Mouse (Mus musculus) lung, embryonic 15.5 days (tissue): ENCODE results near the gene Agpat1. TPM values are rescaled to one million over a fixed set of nuclear protein-coding genes. Genes with fewer than 3 reads are reported as not detected.

Source experiments
- ATAC-seq: fragments of 200-750 bp; cut with Nextera tagmentation; 2 replicates; pipeline ENCODE4 v1.8.0; 2017; ENCODE audit warnings: moderate number of reproducible peaks, borderline replicate concordance; ENCODE audit not compliant: low FRiP score, low TSS enrichment; ENCODE audit errors: extremely low read depth
- H3K27ac ChIP-seq: fragments of 300-500 bp; sonication (generic); 2 replicates; pipeline ENCODE4 v1.5.1; 2015; ENCODE audit warnings: moderate library complexity, mild to moderate bottlenecking, inconsistent platforms
- H3K27me3 ChIP-seq: fragments of 300-500 bp; sonication (generic); 2 replicates; pipeline ENCODE4 v1.6.1; 2015; ENCODE audit warnings: inconsistent platforms
- H3K36me3 ChIP-seq: fragments of 300-500 bp; sonication (generic); 2 replicates; pipeline ENCODE4 v1.6.1; 2015; ENCODE audit warnings: inconsistent platforms
- H3K4me1 ChIP-seq: fragments of 300-500 bp; sonication (generic); 2 replicates; pipeline ENCODE4 v1.6.1; 2015; ENCODE audit warnings: inconsistent platforms
- H3K4me2 ChIP-seq: fragments of 300-500 bp; sonication (generic); 2 replicates; pipeline ENCODE4 v1.6.1; 2015; ENCODE audit warnings: inconsistent platforms, mild to moderate bottlenecking, moderate library complexity
- H3K4me3 ChIP-seq: fragments of 300-500 bp; sonication (generic); 2 replicates; pipeline ENCODE4 v1.5.1; 2015; ENCODE audit warnings: mild to moderate bottlenecking, inconsistent platforms
- H3K9ac ChIP-seq: fragments of 300-500 bp; sonication (generic); 2 replicates; pipeline ENCODE4 v1.6.1; 2015; ENCODE audit warnings: inconsistent platforms
- H3K9me3 ChIP-seq: fragments of 300-500 bp; sonication (generic); 2 replicates; pipeline ENCODE4 v1.6.1; 2016; ENCODE audit warnings: inconsistent platforms
- WGBS: fragments of 180-500 bp; shearing (Covaris S2); methylation state at CpG from one replicate; pipeline ENCODE4 v1.1.7; 2015; 5-methylcytosine and 5-hydroxymethylcytosine counted together
- polyA plus RNA-seq: library from polyadenylated mRNA; unstranded; fragments of >200 nt; fragmentation: Nextera tagmentation; extraction: Ambion mirVana; gene quantifications from 2 replicates; pipeline ENCODE4 v1.2.1, GENCODE M21; 2015

The Agpat1 gene
- polyA plus RNA-seq, 1 experiment from 2014 or later = 51.9 TPM

- 55% methylated on average over 9 of the region's 9 CpGs for WGBS
- H3K4me2 ChIP-seq = no peak overlapping the region
- no peaks in the 10 kb centered on the region for H3K9me3 ChIP-seq
- no peak overlapping the region for H3K4me3 ChIP-seq
- no peak for ATAC-seq
- H3K36me3 ChIP-seq = no peaks in the 10 kb centered on the region
- H3K27ac ChIP-seq = no peak overlapping the region
- H3K27me3 ChIP-seq = no peaks in the 10 kb centered on the region
- H3K9ac ChIP-seq = no peak overlapping the region
- H3K4me1 ChIP-seq = peaks cover 14% of the 10 kb centered on the region
Observed at GRCm38 (mm10) chr17:34567311-34567710, 36.8 kb upstream of the Agpat1 start.

GRCm38 (mm10) chr17:34568421-34568820 is 35.6 kb upstream of the Agpat1 start:
- no peaks in the 10 kb centered on the region for H3K9me3 ChIP-seq
- H3K9ac ChIP-seq = no peak overlapping the region
- peaks cover 14% of the 10 kb centered on the region for H3K4me1 ChIP-seq
- no peak overlapping the region for H3K27ac ChIP-seq
- no peak for ATAC-seq
- no peak overlapping the region for H3K4me2 ChIP-seq
- H3K36me3 ChIP-seq = no peaks in the 10 kb centered on the region
- H3K27me3 ChIP-seq = no peaks in the 10 kb centered on the region
- WGBS = 71% methylated on average over 13 of the region's 13 CpGs
- H3K4me3 ChIP-seq = no peak overlapping the region

GRCm38 (mm10) chr17:34569919-34570318 is 34.1 kb upstream of the Agpat1 start:
- Histone ChIP-seq H3K9me3 (no peaks in the 10 kb centered on the region), H3K27ac (no peak overlapping the region), H3K4me1 (peaks cover 2% of the 10 kb centered on the region; the same call in 1 of the 2 replicates), H3K36me3 (no peaks in the 10 kb centered on the region), H3K27me3 (no peaks in the 10 kb centered on the region), H3K4me3 (no peak overlapping the region), H3K9ac (no peak overlapping the region), H3K4me2 (no peak overlapping the region)
- ATAC-seq = no peak
- WGBS = 63% methylated on average over 4 of the region's 4 CpGs

DNA sequence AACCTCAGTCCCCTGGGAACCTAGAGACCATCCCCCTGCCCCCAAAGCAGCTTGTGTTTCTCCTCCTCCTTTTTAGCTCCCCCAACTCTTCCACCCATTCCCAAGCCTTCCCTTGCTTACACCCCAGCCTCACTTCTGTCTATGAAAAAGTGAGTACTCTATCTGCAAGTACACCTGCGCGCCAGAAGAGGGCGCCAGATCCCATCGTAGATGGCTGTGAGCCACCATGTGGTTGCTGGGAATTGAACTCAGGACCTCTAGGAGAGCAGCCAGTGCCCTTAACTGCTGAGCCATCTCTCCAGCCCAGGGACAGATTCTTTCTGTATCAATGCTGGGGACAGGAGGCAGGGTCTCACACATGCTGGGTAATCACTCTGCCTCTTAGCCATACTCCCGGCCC is 32.2 kb upstream of the Agpat1 start:
- H3K9ac ChIP-seq = no peak overlapping the region
- no peak for ATAC-seq
- H3K36me3 ChIP-seq = no peaks in the 10 kb centered on the region
- no peak overlapping the region for H3K4me2 ChIP-seq
- H3K9me3 ChIP-seq = no peaks in the 10 kb centered on the region
- no peak overlapping the region for H3K27ac ChIP-seq
- WGBS = 18% methylated on average over 5 of the region's 5 CpGs
- no peaks in the 10 kb centered on the region for H3K27me3 ChIP-seq
- no peak overlapping the region for H3K4me3 ChIP-seq
- peaks cover 4% of the 10 kb centered on the region; the same call in 1 of the 2 replicates for H3K4me1 ChIP-seq

DNA sequence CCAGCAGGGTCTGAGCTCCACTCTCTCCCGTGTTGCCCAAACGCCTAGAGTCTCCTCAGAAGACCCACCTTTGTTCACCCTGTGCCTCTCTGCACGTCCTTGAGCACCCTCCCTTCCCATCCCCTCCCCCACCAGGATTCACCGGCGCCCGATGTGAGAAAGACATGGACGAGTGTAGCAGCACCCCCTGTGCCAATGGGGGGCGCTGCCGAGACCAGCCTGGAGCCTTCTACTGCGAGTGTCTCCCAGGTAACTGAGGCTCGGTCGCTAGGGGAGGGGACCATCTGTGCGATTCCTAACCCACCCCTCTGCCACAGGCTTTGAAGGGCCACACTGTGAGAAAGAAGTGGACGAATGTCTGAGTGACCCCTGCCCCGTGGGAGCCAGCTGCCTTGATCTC is 31.7 kb upstream of the Agpat1 start:
- no peaks in the 10 kb centered on the region for H3K36me3 ChIP-seq
- no peak overlapping the region for H3K4me2 ChIP-seq
- no peak for ATAC-seq
- no peak overlapping the region for H3K9ac ChIP-seq
- H3K4me3 ChIP-seq = no peak overlapping the region
- H3K27ac ChIP-seq = no peak overlapping the region
- WGBS = 13% methylated on average over 15 of the region's 15 CpGs
- peaks cover 4% of the 10 kb centered on the region; the same call in 1 of the 2 replicates for H3K4me1 ChIP-seq
- H3K27me3 ChIP-seq = no peaks in the 10 kb centered on the region
- H3K9me3 ChIP-seq = no peaks in the 10 kb centered on the region

DNA sequence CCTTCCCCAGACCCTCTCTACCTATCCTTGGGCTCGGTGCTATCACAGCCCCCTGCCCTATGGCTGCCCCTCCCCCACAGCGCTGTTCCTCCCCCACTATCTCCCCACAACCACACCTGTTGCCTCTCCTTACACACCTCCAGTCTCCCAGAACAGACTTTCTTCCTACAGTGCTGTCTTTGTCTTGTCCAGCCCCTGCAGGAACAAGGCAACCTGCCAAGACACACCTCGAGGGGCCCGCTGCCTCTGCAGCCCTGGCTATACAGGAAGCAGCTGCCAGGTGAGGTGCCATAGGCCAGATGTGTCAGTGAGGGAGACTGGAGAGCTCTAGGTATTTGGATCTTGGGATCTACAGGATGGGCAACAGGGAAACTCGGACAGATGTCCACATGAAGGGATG is 27.5 kb upstream of the Agpat1 start:
- 47% methylated on average over 5 of the region's 5 CpGs for WGBS
- Histone ChIP-seq H3K27ac (no peak overlapping the region), H3K9ac (no peak overlapping the region), H3K4me1 (peaks cover 4% of the 10 kb centered on the region; the same call in 1 of the 2 replicates), H3K4me3 (no peak overlapping the region), H3K27me3 (no peaks in the 10 kb centered on the region), H3K4me2 (no peak overlapping the region), H3K9me3 (no peaks in the 10 kb centered on the region), H3K36me3 (no peaks in the 10 kb centered on the region)
- no peak for ATAC-seq

- H3K9me3 ChIP-seq = no peaks in the 10 kb centered on the region
- no peak overlapping the region for H3K27ac ChIP-seq
- no peak for ATAC-seq
- H3K36me3 ChIP-seq = no peaks in the 10 kb centered on the region
- H3K4me1 ChIP-seq = peaks cover 4% of the 10 kb centered on the region; the same call in 1 of the 2 replicates
- no peaks in the 10 kb centered on the region for H3K27me3 ChIP-seq
- WGBS = 86% methylated on average over 3 of the region's 3 CpGs
- H3K4me2 ChIP-seq = no peak overlapping the region
- H3K9ac ChIP-seq = no peak overlapping the region
- no peak overlapping the region for H3K4me3 ChIP-seq
Observed at GRCm38 (mm10) chr17:34578070-34578469, 26.0 kb upstream of the Agpat1 start.

DNA sequence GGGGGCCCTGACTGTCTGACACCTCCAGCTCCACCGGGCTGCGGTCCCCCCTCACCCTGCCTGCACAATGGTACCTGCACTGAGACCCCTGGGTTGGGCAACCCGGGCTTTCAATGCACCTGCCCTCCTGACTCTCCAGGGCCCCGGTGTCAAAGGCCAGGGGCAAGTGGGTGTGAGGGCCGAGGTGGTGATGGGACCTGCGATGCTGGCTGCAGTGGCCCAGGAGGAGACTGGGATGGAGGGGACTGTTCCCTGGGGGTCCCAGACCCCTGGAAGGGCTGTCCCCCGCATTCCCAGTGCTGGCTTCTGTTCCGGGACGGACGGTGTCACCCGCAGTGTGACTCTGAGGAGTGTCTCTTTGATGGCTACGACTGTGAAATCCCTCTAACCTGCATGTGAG is 21.5 kb upstream of the Agpat1 start:
- Histone ChIP-seq H3K27ac (no peak overlapping the region), H3K27me3 (no peaks in the 10 kb centered on the region), H3K4me1 (peaks cover 12% of the 10 kb centered on the region), H3K36me3 (no peaks in the 10 kb centered on the region), H3K9ac (no peak overlapping the region), H3K9me3 (no peaks in the 10 kb centered on the region), H3K4me2 (no peak overlapping the region), H3K4me3 (no peak overlapping the region)
- ATAC-seq = no peak
- 73% methylated on average over 12 of the region's 12 CpGs for WGBS

GRCm38 (mm10) chr17:34583397-34583796 is 20.7 kb upstream of the Agpat1 start:
- Histone ChIP-seq H3K9ac (no peak overlapping the region), H3K27ac (no peak overlapping the region), H3K4me3 (no peak overlapping the region), H3K4me1 (peaks cover 19% of the 10 kb centered on the region), H3K9me3 (no peaks in the 10 kb centered on the region), H3K27me3 (no peaks in the 10 kb centered on the region), H3K36me3 (no peaks in the 10 kb centered on the region), H3K4me2 (no peak overlapping the region)
- ATAC-seq = no peak
- 53% methylated on average over 7 of the region's 7 CpGs for WGBS

GRCm38 (mm10) chr17:34583819-34584218 is 20.2 kb upstream of the Agpat1 start:
- 91% methylated on average over 8 of the region's 8 CpGs for WGBS
- no peak for ATAC-seq
- Histone ChIP-seq H3K4me1 (peaks cover 23% of the 10 kb centered on the region), H3K4me3 (no peak overlapping the region), H3K27ac (no peak overlapping the region), H3K4me2 (no peak overlapping the region), H3K27me3 (no peaks in the 10 kb centered on the region), H3K9ac (no peak overlapping the region), H3K9me3 (no peaks in the 10 kb centered on the region), H3K36me3 (no peaks in the 10 kb centered on the region)

GRCm38 (mm10) chr17:34585121-34585520 is 18.9 kb upstream of the Agpat1 start:
- Histone ChIP-seq H3K9ac (no peak overlapping the region), H3K4me2 (no peak overlapping the region), H3K4me3 (no peak overlapping the region), H3K27ac (no peak overlapping the region), H3K9me3 (no peaks in the 10 kb centered on the region), H3K4me1 (peaks cover 36% of the 10 kb centered on the region), H3K36me3 (no peaks in the 10 kb centered on the region), H3K27me3 (no peaks in the 10 kb centered on the region)
- ATAC-seq = no peak
- 91% methylated on average over 8 of the region's 8 CpGs for WGBS

GRCm38 (mm10) chr17:34585877-34586771 is 17.9 kb upstream of the Agpat1 start:
- Histone ChIP-seq H3K27me3 (no peaks in the 10 kb centered on the region), H3K9ac (peak overlapping the region; percentile 98), H3K4me2 (peak overlapping the region; percentile 96), H3K4me1 (peaks cover 46% of the 10 kb centered on the region), H3K27ac (peak overlapping the region; percentile 99), H3K4me3 (peak overlapping the region; percentile 83), H3K9me3 (no peaks in the 10 kb centered on the region), H3K36me3 (no peaks in the 10 kb centered on the region)
- WGBS = 24% methylated on average over 32 of the region's 32 CpGs
- no peak for ATAC-seq
